Mouse (Mus musculus) C2C12 (cell line): Measurements from ENCODE around the gene Rab21.

Experiments used
- CEBPB ChIP-seq: IDR thresholded peaks from one replicate; pipeline ENCODE4 v1.6.1; 2011; ENCODE audit warnings: low read depth, mild to moderate bottlenecking, control low read depth, moderate library complexity
- CTCF ChIP-seq: IDR thresholded peaks from one replicate; pipeline ENCODE4 v1.5.1; 2011; ENCODE audit not compliant: control insufficient read depth, insufficient read depth, insufficient read length
- USF1 ChIP-seq: IDR thresholded peaks from one replicate; pipeline ENCODE4 v1.6.1; 2011; ENCODE audit warnings: low read depth, mild to moderate bottlenecking, control low read depth, moderate library complexity

- no peak for TF ChIP-seq CTCF
- TF ChIP-seq USF1 = no peak
- no peak for TF ChIP-seq CEBPB
These were observed 52.4 kb downstream of the Rab21 start for GRCm38 (mm10) chr10:115262926-115263562.
